Mouse (Mus musculus): Measurements from ENCODE around the gene AL607142.1. TPM values are rescaled to one million over a fixed set of nuclear protein-coding genes. Genes with fewer than 3 reads are reported as not detected.

Gene AL607142.1
- total and polyA plus RNA-seq, 2 experiments from 2014 or later: not detected

DNA sequence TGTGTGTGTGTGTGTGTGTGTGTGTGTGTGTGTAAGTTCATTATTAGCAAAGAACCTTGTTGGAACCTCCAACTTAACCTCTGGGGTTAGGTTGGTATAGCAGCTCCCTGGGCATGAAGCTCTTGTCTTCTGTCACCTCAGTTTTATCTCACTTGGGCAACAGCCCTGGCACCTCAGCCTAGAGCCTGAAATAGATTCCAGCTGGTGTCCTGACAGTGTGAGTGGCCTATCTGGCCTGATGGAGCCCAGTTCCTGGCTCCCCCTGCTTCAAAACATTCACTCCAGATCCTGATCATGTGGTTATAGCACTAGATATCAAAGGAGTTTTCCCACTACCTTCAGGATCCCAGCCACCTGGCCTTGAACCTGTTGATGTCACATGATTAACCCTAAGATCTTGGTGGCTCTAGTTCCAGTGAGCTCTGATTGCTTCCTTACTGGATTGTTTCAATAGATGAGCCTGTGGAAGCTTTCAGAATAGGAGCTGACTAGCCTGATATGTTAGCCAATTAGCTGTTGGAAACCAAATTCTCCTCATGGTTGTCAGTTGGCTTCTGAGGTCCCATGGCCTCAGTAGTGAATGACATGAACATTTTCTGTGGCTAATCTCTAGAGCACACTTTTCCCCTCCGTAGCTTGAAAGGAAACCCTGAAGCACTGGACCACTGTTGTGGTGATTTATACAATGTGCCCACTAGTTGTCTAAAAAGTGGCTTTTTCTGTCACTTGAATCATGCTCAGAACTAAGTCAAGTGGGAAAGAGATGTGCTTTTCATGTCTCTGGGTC, 27.4 kb downstream of the AL607142.1 start:
- Histone ChIP-seq H3K4me3 (ENCODE audit: low read length) (no peak overlapping the region), H3K27ac (no peak overlapping the region), H3K9ac (replicated peaks; ENCODE audit: low read length) (no peak overlapping the region), H3K4me2 (ENCODE audit: low read depth, low read length) (no peak overlapping the region), H3K36me3 (ENCODE audit: insufficient read depth, low read length) (no peaks in the 10 kb centered on the region), H3K4me1 (ENCODE audit: insufficient read depth, low read length) (no peaks in the 10 kb centered on the region), H3K27me3 (ENCODE audit: insufficient read depth, low read length) (no peaks in the 10 kb centered on the region), H3K9me3 (ENCODE audit: low read length) (no peaks in the 10 kb centered on the region)
- ATAC-seq (no peak), DNase-seq (ENCODE audit: low spot score) (no peak)
- no peak for TF ChIP-seq CTCF (IDR thresholded peaks at IDR 0.05; ENCODE audit: low read depth)
- 89% methylated on average over 1 of the region's 1 CpGs for WGBS

DNA sequence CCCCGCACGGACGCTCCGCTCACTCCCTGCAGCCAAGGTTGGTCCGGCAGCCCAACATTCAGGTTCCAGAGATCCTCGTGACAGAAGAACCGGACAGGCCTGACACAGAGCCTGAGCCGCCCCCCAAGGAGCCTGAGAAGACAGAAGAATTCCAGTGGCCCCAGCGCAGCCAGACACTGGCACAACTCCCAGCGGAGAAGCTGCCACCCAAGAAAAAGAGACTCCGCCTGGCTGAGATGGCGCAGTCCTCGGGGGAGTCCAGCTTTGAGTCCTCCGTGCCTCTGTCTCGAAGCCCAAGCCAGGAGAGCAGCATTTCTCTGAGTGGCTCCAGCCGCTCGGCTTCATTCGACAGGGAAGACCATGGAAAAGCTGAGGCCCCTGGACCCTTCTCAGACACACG, 32.1 kb downstream of the AL607142.1 start:
- H3K4me2 ChIP-seq (ENCODE audit: low read depth, low read length): no peak overlapping the region
- 75% methylated on average over 19 of the region's 19 CpGs for WGBS
- H3K4me3 ChIP-seq (ENCODE audit: low read length): no peak overlapping the region
- H3K4me1 ChIP-seq (ENCODE audit: insufficient read depth, low read length): no peaks in the 10 kb centered on the region
- ATAC-seq (no peak), DNase-seq (ENCODE audit: low spot score) (no peak)
- H3K27ac ChIP-seq: no peak overlapping the region
- H3K9me3 ChIP-seq (ENCODE audit: low read length): peaks cover 12% of the 10 kb centered on the region; the same call in 1 of the 2 replicates
- no peaks in the 10 kb centered on the region for H3K27me3 ChIP-seq (ENCODE audit: insufficient read depth, low read length)
- H3K9ac ChIP-seq (replicated peaks; ENCODE audit: low read length): no peak overlapping the region
- H3K36me3 ChIP-seq (ENCODE audit: insufficient read depth, low read length): no peaks in the 10 kb centered on the region; the same call in 1 of the 2 replicates
- TF ChIP-seq CTCF (IDR thresholded peaks at IDR 0.05; ENCODE audit: low read depth): no peak

DNA sequence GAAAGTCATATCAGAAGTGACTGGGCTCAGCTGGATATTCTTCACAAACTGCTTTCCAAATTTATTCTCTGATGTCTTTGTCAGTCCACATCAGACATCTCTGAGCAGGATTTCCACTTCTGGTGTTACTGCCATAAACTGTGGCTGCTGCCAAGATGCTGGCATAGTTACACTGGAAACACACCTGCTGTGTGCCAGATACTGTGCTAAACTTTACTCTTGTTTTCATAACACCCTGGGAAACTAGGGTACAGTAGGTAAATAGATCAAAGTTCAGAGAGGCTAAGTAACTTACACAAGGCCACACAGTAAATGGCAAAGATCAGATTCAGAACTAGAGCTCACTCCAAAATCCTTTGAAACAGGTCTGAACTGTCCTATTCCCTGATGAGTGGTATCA, 36.4 kb downstream of the AL607142.1 start:
- peaks cover 2% of the 10 kb centered on the region; the same call in 1 of the 2 replicates for H3K36me3 ChIP-seq (ENCODE audit: insufficient read depth, low read length)
- H3K4me1 ChIP-seq (ENCODE audit: insufficient read depth, low read length): no peaks in the 10 kb centered on the region
- H3K27me3 ChIP-seq (ENCODE audit: insufficient read depth, low read length): no peaks in the 10 kb centered on the region
- no peak for TF ChIP-seq CTCF (IDR thresholded peaks at IDR 0.05; ENCODE audit: low read depth)
- H3K9me3 ChIP-seq (ENCODE audit: low read length): peaks cover 12% of the 10 kb centered on the region; the same call in 1 of the 2 replicates
- ATAC-seq (no peak), DNase-seq (ENCODE audit: low spot score) (no peak)
- H3K4me3 ChIP-seq (ENCODE audit: low read length): no peak overlapping the region
- H3K27ac ChIP-seq: no peak overlapping the region
- H3K9ac ChIP-seq (replicated peaks; ENCODE audit: low read length): no peak overlapping the region
- no peak overlapping the region for H3K4me2 ChIP-seq (ENCODE audit: low read depth, low read length)

DNA sequence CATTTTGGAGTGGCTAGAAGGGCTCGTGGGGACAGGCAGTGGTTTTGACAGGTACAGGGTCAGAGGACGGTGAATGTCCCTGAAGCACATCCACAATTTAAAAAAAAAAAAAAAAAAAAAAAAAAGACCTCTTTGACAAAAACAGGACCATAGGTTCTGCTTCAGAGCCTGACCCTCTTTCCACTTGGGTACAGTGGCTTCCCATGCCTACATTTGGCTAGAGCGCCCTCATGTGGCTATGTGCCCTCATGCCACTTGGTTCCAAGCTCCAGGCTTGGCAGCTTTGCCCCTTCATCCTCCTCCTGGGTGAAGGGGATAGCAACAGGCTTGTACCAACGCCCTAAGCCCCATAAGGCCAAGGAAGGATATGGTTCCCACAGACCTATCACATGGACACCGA, 39.8 kb downstream of the AL607142.1 start:
- Histone ChIP-seq H3K4me3 (ENCODE audit: low read length) (no peak overlapping the region), H3K9me3 (ENCODE audit: low read length) (peaks cover 2% of the 10 kb centered on the region; the same call in 1 of the 2 replicates), H3K4me1 (ENCODE audit: insufficient read depth, low read length) (no peaks in the 10 kb centered on the region), H3K4me2 (ENCODE audit: low read depth, low read length) (no peak overlapping the region), H3K27me3 (ENCODE audit: insufficient read depth, low read length) (no peaks in the 10 kb centered on the region), H3K36me3 (ENCODE audit: insufficient read depth, low read length) (peaks cover 2% of the 10 kb centered on the region; the same call in 1 of the 2 replicates), H3K27ac (no peak overlapping the region), H3K9ac (replicated peaks; ENCODE audit: low read length) (no peak overlapping the region)
- TF ChIP-seq CTCF (IDR thresholded peaks at IDR 0.05; ENCODE audit: low read depth): peak; percentile 88
- WGBS: 59% methylated on average over 5 of the region's 5 CpGs
- DNase-seq (ENCODE audit: low spot score): peak; percentile 82
- ATAC-seq: no peak

DNA sequence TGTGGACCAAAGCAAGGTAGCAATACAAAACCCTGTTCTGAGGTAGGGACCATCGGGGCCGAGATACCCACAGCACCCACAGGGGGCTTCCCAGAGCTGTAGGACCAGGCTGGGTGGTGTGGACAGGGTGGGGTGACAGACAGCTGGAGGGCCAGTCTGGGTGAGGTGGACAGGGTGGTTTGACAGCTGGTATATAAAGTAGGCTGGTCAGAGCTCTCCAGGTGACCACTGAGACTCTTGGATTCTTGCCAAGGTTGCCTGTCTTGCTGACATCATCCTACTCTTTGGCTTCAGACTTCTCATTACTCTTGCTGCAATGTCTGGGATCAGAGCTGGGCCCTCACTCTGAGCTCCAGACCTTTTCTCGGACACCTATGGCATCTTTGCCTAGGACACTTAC, 41.6 kb downstream of the AL607142.1 start:
- ATAC-seq (no peak), DNase-seq (ENCODE audit: low spot score) (no peak)
- Histone ChIP-seq H3K9ac (replicated peaks; ENCODE audit: low read length) (no peak overlapping the region), H3K27ac (no peak overlapping the region), H3K4me2 (ENCODE audit: low read depth, low read length) (no peak overlapping the region), H3K4me3 (ENCODE audit: low read length) (no peak overlapping the region), H3K9me3 (ENCODE audit: low read length) (no peaks in the 10 kb centered on the region), H3K27me3 (ENCODE audit: insufficient read depth, low read length) (no peaks in the 10 kb centered on the region), H3K36me3 (ENCODE audit: insufficient read depth, low read length) (peaks cover 2% of the 10 kb centered on the region; the same call in 1 of the 2 replicates), H3K4me1 (ENCODE audit: insufficient read depth, low read length) (no peaks in the 10 kb centered on the region)
- 84% methylated on average over 3 of the region's 3 CpGs for WGBS
- TF ChIP-seq CTCF (IDR thresholded peaks at IDR 0.05; ENCODE audit: low read depth): no peak

DNA sequence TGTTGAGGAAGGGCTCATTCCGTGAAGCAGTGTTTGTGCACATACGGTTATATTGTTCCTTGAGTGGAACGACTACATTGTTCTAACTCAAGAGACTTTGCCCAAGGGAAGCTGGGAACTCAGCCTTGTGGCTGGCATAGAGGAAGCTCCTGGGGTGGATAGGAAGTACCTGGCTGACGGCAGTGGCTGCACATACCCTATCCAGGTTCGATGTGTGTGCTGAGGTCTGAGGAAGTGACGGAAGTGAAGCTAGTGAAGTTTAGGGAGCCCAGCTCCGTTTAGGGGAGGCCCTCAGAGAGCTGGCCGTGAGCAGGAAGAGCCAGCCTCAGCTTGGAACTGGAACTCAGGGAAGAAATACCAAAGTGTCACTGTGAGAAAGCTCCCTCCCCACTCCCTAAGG, 43.0 kb downstream of the AL607142.1 start:
- Histone ChIP-seq H3K4me3 (ENCODE audit: low read length) (no peak overlapping the region), H3K27me3 (ENCODE audit: insufficient read depth, low read length) (no peaks in the 10 kb centered on the region), H3K36me3 (ENCODE audit: insufficient read depth, low read length) (peaks cover 2% of the 10 kb centered on the region; the same call in 1 of the 2 replicates), H3K9ac (replicated peaks; ENCODE audit: low read length) (no peak overlapping the region), H3K4me2 (ENCODE audit: low read depth, low read length) (no peak overlapping the region), H3K27ac (no peak overlapping the region), H3K4me1 (ENCODE audit: insufficient read depth, low read length) (no peaks in the 10 kb centered on the region), H3K9me3 (ENCODE audit: low read length) (no peaks in the 10 kb centered on the region)
- ATAC-seq (no peak), DNase-seq (ENCODE audit: low spot score) (no peak)
- TF ChIP-seq CTCF (IDR thresholded peaks at IDR 0.05; ENCODE audit: low read depth): no peak
- 77% methylated on average over 8 of the region's 8 CpGs for WGBS

DNA sequence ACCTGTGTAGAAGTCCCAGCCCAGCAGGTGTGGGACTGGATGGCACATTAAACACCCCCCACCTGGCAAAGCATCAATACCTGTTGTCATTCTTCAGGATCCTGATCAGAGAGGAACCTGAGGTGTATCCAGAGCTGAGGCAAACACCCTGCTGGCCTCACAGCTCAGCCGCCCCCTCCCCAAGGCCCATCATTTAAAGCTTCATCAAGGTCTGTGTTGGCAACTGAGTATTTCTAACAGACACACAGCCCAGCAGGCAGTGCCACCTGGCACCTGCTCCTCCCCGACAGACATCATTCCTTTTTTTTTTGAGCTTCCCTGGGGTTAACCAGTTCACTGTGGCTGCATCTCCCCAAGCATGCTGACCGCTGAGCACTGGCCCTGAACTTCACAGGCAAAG, 50.7 kb downstream of the AL607142.1 start:
- Histone ChIP-seq H3K27ac (no peak overlapping the region), H3K27me3 (ENCODE audit: insufficient read depth, low read length) (no peaks in the 10 kb centered on the region), H3K4me2 (ENCODE audit: low read depth, low read length) (no peak overlapping the region), H3K9ac (replicated peaks; ENCODE audit: low read length) (no peak overlapping the region), H3K9me3 (ENCODE audit: low read length) (no peaks in the 10 kb centered on the region), H3K4me3 (ENCODE audit: low read length) (no peak overlapping the region), H3K4me1 (ENCODE audit: insufficient read depth, low read length) (no peaks in the 10 kb centered on the region), H3K36me3 (ENCODE audit: insufficient read depth, low read length) (no peaks in the 10 kb centered on the region)
- TF ChIP-seq CTCF (IDR thresholded peaks at IDR 0.05; ENCODE audit: low read depth): no peak
- no peak for DNase-seq (ENCODE audit: low spot score)
- WGBS: 80% methylated on average over 3 of the region's 3 CpGs
- ATAC-seq: no peak

Data from hindbrain, postnatal 0 days (tissue).